ENCODE assay signal across 20 mouse cellular contexts in the genomic region with DNA sequence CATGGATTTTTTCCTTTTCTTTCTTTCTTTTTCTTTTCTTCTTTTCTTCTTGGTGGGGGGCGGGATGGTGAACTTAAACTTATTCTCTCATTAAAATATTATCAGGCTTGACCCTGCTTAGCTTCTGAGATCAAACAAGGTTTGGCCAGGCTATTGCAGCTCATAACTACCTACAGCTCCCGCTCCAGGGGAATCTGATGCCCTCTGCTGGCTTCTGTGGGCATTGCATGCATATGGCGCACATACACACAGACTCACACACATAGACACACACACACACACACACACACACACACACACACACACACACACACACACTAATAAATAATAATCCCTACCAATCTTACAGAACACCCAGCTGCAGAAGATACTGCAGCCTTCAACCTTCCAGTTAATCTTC. TPM values are rescaled to one million over a fixed set of nuclear protein-coding genes. Genes with fewer than 3 reads are reported as not detected.
A peak's percentile ranks its signal among the peaks of the same experiment; 100 is the strongest.
DNase-seq lines count a peak whose midpoint lies in the region; ATAC-seq and TF ChIP-seq lines count a peak whose summit lies in the region.
"Had no signal": no experiment of that assay in that cellular context is flagged by ENCODE, and none has a peak within 500 bp of the region (broad histone marks: within the 10 kb centered on the region; RNA-seq: fewer than 3 reads in every experiment).

No protein-coding gene starts in this region.

- DNase-seq in heart, adult 2 months = no peak
- DNase-seq in heart, postnatal 36 days = no peak
- DNase-seq in liver, adult 2 months (ENCODE audit: extremely low read depth, low read depth, low spot score) = no peak
- DNase-seq in liver = no peak
- no peak for DNase-seq in testis, postnatal 14 days (ENCODE audit: low spot score)
- no peak for DNase-seq in stomach, postnatal 0 days (ENCODE audit: low spot score)
- no peak for DNase-seq in ovary, postnatal 10 days (ENCODE audit: low spot score)
- DNase-seq: cerebellum, adult 9-11 months; gastrocnemius, postnatal 25 days; thymus, postnatal 25 days had no signal

- H3K4me1 ChIP-seq in heart, adult 2 months (ENCODE audit: control insufficient read depth, insufficient read depth, low read length) = peaks cover 1% of the 10 kb centered on the region; the same call in 1 of the 2 replicates
- H3K4me1 ChIP-seq in liver, adult 2 months (ENCODE audit: control insufficient read depth, insufficient read depth, low read length) = peaks cover 4% of the 10 kb centered on the region; the same call in 1 of the 2 replicates
- no peaks in the 10 kb centered on the region for H3K4me1 ChIP-seq in testis, adult 2 months (ENCODE audit: control insufficient read depth, insufficient read depth, low read length)
- H3K4me1 ChIP-seq in stomach, postnatal 0 days (replicated peaks; ENCODE audit: control insufficient read depth, insufficient read depth) = no peaks in the 10 kb centered on the region; the same call in 1 of the 2 replicates
- H3K4me1 ChIP-seq: forebrain, embryonic 12.5 days; neural tube, embryonic 15.5 days had no signal

- H3K9me3 ChIP-seq in stomach, postnatal 0 days (ENCODE audit: control insufficient read depth, low read length) = no peaks in the 10 kb centered on the region
- H3K9me3 ChIP-seq: forebrain, embryonic 12.5 days; neural tube, embryonic 15.5 days had no signal

- no peak overlapping the region for H3K4me3 ChIP-seq in heart, adult 2 months
- H3K4me3 ChIP-seq in liver, adult 2 months (ENCODE audit: insufficient read depth, low read depth, low read length) = no peak overlapping the region
- H3K4me3 ChIP-seq in testis, adult 2 months (ENCODE audit: control insufficient read depth, low read depth, low read length) = no peak overlapping the region
- H3K4me3 ChIP-seq in stomach, postnatal 0 days (ENCODE audit: low read depth, low read length) = no peak overlapping the region
- H3K4me3 ChIP-seq: forebrain, embryonic 12.5 days; megakaryocyte, embryonic 14.5 days; neural tube, embryonic 15.5 days had no signal

- intact Hi-C loops in heart, adult 2 months (cut with DNase I) = no loop called here
- intact Hi-C loops in heart, postnatal 36 days (cut with DNase I) = no loop called here

- H3K4me2 ChIP-seq in stomach, postnatal 0 days (replicated peaks; ENCODE audit: low read depth) = no peak overlapping the region
- H3K4me2 ChIP-seq: forebrain, embryonic 12.5 days; neural tube, embryonic 15.5 days had no signal

- no peak for TF ChIP-seq POLR2A in heart, adult 2 months (IDR thresholded peaks at IDR 0.05; ENCODE audit: insufficient read depth, low read depth, low read length)
- TF ChIP-seq POLR2A in liver, adult 2 months (IDR thresholded peaks at IDR 0.05; ENCODE audit: extremely low read depth, insufficient read depth, low read length) = no peak
- TF ChIP-seq POLR2A in testis, adult 2 months (IDR thresholded peaks at IDR 0.05; ENCODE audit: control insufficient read depth, low read depth, low read length) = no peak

- no peak overlapping the region for H3K9ac ChIP-seq in heart, adult 2 months (ENCODE audit: low read depth, low read length)
- no peak overlapping the region for H3K9ac ChIP-seq in liver, adult 2 months (ENCODE audit: low read depth, low read length)
- H3K9ac ChIP-seq in stomach, postnatal 0 days (ENCODE audit: low read length) = no peak overlapping the region
- H3K9ac ChIP-seq: forebrain, embryonic 12.5 days; neural tube, embryonic 15.5 days had no signal

- H3K36me3 ChIP-seq in heart, adult 2 months (ENCODE audit: control insufficient read depth, insufficient read depth, low read length) = no peaks in the 10 kb centered on the region
- no peaks in the 10 kb centered on the region for H3K36me3 ChIP-seq in liver, adult 2 months (ENCODE audit: control insufficient read depth, insufficient read depth, low read length)
- no peaks in the 10 kb centered on the region for H3K36me3 ChIP-seq in testis, adult 2 months (ENCODE audit: control insufficient read depth, insufficient read depth, low read length)
- H3K36me3 ChIP-seq in stomach, postnatal 0 days (ENCODE audit: control insufficient read depth, insufficient read depth, low read length) = no peaks in the 10 kb centered on the region
- H3K36me3 ChIP-seq: forebrain, embryonic 12.5 days; neural tube, embryonic 15.5 days had no signal

- no peak overlapping the region for H3K27ac ChIP-seq in heart, adult 2 months
- no peak overlapping the region for H3K27ac ChIP-seq in liver, adult 2 months (replicated peaks; ENCODE audit: insufficient read depth, low read depth, low read length)
- H3K27ac ChIP-seq in testis, adult 2 months (ENCODE audit: control insufficient read depth, insufficient read depth, low read depth, low read length) = no peak overlapping the region
- no peak overlapping the region for H3K27ac ChIP-seq in stomach, postnatal 0 days (replicated peaks)
- H3K27ac ChIP-seq: forebrain, embryonic 12.5 days; neural tube, embryonic 15.5 days had no signal

- no peak for TF ChIP-seq EP300 in heart, adult 2 months (IDR thresholded peaks at IDR 0.05; ENCODE audit: insufficient read depth, low read depth, low read length)
- no peak for TF ChIP-seq EP300 in stomach, postnatal 0 days (optimal IDR thresholded peaks at IDR 0.05)

- no peaks in the 10 kb centered on the region for H3K79me2 ChIP-seq in heart, adult 2 months (replicated peaks; ENCODE audit: control insufficient read depth, insufficient read depth, low read length)
- no peaks in the 10 kb centered on the region for H3K79me2 ChIP-seq in liver, adult 2 months (ENCODE audit: control insufficient read depth, insufficient read depth, low read length)

- no peaks in the 10 kb centered on the region for H3K27me3 ChIP-seq in heart, adult 2 months (ENCODE audit: control insufficient read depth, insufficient read depth, low read length)
- H3K27me3 ChIP-seq in liver, adult 2 months (ENCODE audit: control insufficient read depth, insufficient read depth, low read length) = no peaks in the 10 kb centered on the region
- H3K27me3 ChIP-seq in testis, adult 2 months (ENCODE audit: control insufficient read depth, insufficient read depth, low read length) = no peaks in the 10 kb centered on the region
- no peaks in the 10 kb centered on the region for H3K27me3 ChIP-seq in stomach, postnatal 0 days (ENCODE audit: control insufficient read depth, insufficient read depth, low read length)
- H3K27me3 ChIP-seq: forebrain, embryonic 12.5 days; neural tube, embryonic 15.5 days had no signal

- 0 out of 2 replicates have a peak, but pooled peaks have one; percentile 7 for TF ChIP-seq CTCF in heart, adult 2 months (IDR thresholded peaks at IDR 0.05)
- TF ChIP-seq CTCF in liver, adult 2 months (IDR thresholded peaks at IDR 0.05; ENCODE audit: low read depth, low read length) = peak; percentile 35; the same call in 1 of the 2 replicates
- peak; percentile 65; the same call in 1 of the 2 replicates for TF ChIP-seq CTCF in testis, adult 2 months (IDR thresholded peaks at IDR 0.05; ENCODE audit: control insufficient read depth, insufficient read depth, insufficient replicate concordance, low read depth, low read length)
- TF ChIP-seq CTCF in stomach, postnatal 0 days (IDR thresholded peaks at IDR 0.05; ENCODE audit: low read depth) = peak; percentile 40

- no peak for ATAC-seq in stomach, postnatal 0 days (ENCODE audit: low FRiP score, low TSS enrichment)
- ATAC-seq: inflammation-experienced regulatory T-cells, adult 6 months; midbrain, embryonic 16.5 days had no signal

- WGBS in heart, adult 2 months = 100% methylated on average over 3 of the region's 3 CpGs
- 99% methylated on average over 3 of the region's 3 CpGs for WGBS in liver, adult 2 months
- 98% methylated on average over 3 of the region's 3 CpGs for WGBS in stomach, postnatal 0 days

RNA-seq across cellular contexts. Expression of gene Muc4, which starts 30.1 kb away (rescaled TPM):
- total RNA-seq in heart, adult 2 months (2021) = under 1 TPM; 0.18 to 0.21 TPM
- polyA plus RNA-seq in heart, adult 2 months (2012; rRNA removed) = 0.23 and 2.5 TPM in 2 replicates
- under 1 TPM; 0.06 to 0.57 TPM for total RNA-seq in heart, postnatal 36 days (2021)
- total RNA-seq in liver, adult 2 months (2014; rRNA removed) = 0.18 TPM in 1 of 2 replicates, not detected in the other
- polyA plus RNA-seq in liver, adult 2 months (2012; rRNA removed) = 0.02 TPM in 2 replicates
- 98.8 and 102 TPM in 2 replicates for polyA plus RNA-seq in testis, adult 2 months (2012; rRNA removed)
- polyA plus RNA-seq in stomach, postnatal 0 days (2015; fragmentation: Nextera tagmentation; extraction: Ambion mirVana) = 2.5 and 2.8 TPM in 2 replicates
- total RNA-seq: layer of hippocampus, postnatal 14 days; left cerebral cortex, postnatal 10 days had no signal
- polyA plus RNA-seq: embryonic facial prominence, embryonic 11.5 days; heart, postnatal 0 days; midbrain, embryonic 16.5 days had no signal

Comparison
In these comparisons a context has a peak if more than half of its experiments do, and no peak if none do; other contexts are left out.
1. CTCF ChIP-seq: peak in every context shown above with its lines; median percentile 65 in testis, adult 2 months; 40 in stomach, postnatal 0 days; 35 in liver, adult 2 months; 7 in heart, adult 2 months.
2. RNA of gene Muc4, which starts 30.1 kb away (polyA plus RNA-seq): 98.8 to 102 TPM in testis, adult 2 months; 0.23 to 2.5 TPM in heart, adult 2 months, 2.5 to 2.8 TPM in stomach, postnatal 0 days and 0.02 TPM in liver, adult 2 months; every median in the first group is over 10 times any median in the second.